Mouse (Mus musculus) spleen, adult 12 weeks (tissue): Measurements from ENCODE around the gene Gm7879.
A peak's percentile ranks its signal among the peaks of the same experiment; 100 is the strongest.
"Not testable (repeated sequence)": the region's sequence is repeated elsewhere in the genome, so short reads cannot be mapped to it uniquely, and the experiment has no call there.

Experiments used
- DNase-seq: peaks from one replicate; pipeline ENCODE4 v3.0.0; 2022; ENCODE audit warnings: low spot score

The Gm7879 gene

GRCm38 (mm10) chr5:43912844-43913243, at the start of gene Gm7879:
Gm7879 (plus strand) TSS chr5:43913144.
- DNase-seq: not testable (repeated sequence)

GRCm38 (mm10) chr5:43863642-43864041, 49.3 kb upstream of the Gm7879 start:
- no peak for DNase-seq

DNA sequence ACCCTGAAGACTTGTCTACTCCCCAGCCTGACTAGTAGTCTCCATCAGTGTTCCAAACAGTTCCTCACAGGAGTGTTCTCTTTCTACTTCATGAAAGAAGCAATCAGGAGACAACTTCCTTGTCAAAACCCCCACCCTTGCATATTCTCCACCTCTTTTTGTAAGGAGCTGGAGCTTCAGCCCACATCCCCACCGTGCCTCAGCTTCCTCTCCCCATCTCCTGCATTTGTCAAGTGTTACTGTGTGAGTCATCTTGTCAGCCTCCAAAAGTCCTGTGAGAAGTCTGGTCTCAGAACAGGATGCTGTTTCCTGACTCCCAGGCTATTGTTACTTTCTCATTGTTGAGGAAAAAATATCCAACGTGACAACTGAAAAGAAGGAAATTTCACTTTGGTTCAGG, 47.6 kb upstream of the Gm7879 start:
- no peak for DNase-seq

GRCm38 (mm10) chr5:43868253-43868652, 44.7 kb upstream of the Gm7879 start, which contains the start of gene Cd38:
Cd38 (plus strand) TSS chr5:43868553.
- no peak for DNase-seq

GRCm38 (mm10) chr5:43868711-43869600, 44.0 kb upstream of the Gm7879 start:
- DNase-seq: peak; percentile 1

DNA sequence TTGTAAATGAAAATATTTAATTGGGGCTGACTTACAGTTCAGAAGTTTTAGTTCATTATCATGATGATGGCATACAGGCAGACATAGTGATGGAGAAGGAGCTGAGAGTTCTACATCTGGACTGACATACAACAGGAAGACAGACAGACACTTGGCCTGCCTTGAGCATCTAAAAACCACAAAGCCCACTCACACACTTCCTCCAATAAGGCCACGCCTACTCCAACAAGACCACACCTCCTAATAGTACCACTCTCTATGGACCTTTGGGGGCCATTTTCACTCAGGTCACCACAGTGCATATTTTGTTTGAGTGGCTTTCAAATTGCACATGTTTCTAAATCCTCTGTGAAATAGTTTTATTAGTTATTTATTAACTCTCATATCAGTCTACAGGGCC, 41.1 kb upstream of the Gm7879 start:
- no peak for DNase-seq

DNA sequence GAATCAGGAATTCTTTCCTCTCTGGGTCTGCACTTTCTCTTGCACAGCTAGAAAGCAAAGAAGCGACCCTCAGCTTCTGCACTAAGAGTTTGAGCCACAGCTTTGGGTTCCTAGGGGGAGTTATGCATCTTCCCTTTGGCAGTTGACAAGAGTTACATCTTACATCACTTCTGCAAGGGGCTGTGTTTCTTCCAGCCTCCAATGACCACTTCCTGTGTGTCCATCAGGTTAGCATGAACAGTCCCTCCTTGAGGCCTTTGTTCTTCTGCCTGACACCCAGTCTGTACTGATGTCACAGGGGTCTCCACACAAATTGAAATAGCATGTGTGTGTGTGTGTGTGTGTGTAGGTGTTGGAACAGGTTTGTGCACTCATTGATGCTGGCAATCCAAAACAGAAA, 40.3 kb upstream of the Gm7879 start:
- DNase-seq: no peak

GRCm38 (mm10) chr5:43882034-43882433, 30.9 kb upstream of the Gm7879 start:
- DNase-seq: no peak

GRCm38 (mm10) chr5:43885060-43885820, 27.7 kb upstream of the Gm7879 start:
- no peak for DNase-seq

- DNase-seq: no peak
Measured at GRCm38 (mm10) chr5:43892386-43892785, 20.6 kb upstream of the Gm7879 start.

DNA sequence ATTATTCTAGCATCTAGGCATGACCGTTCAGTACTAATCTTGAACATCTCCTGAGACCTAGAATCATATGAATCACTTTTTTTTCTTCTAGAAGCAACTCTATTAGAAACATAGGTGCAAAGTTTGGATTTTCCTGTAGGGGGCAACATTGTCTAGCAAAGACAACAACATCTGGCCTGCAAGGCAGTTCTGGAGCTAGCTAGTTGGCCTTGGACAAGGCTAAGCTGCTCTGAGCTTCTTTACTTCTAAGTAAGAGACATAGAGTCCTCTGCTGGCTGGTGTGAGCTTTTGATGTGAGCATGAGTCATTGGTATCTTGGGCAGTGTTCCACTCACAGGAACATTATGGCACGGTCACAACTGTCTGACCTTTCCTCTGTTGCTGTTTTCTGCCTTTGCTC, 18.8 kb upstream of the Gm7879 start:
- DNase-seq: no peak

DNA sequence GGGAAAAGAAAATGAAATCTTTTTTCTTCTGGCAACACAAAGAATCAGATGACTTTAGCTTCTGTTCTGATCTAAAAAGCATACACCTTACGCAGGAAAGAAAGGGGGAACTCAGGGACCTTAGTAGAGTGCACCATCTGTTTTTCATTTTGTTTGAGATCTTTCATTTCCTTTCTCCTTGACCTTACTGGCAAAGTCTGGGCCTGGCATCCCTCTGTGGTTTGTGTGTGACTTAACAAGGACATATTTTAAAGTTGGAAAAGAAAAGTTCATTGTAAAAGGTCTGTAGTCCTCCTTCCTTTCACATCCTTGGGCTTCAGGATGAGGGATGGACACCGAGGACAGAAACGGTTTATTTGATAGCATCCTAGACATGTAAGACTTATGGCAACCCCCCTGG, 17.0 kb upstream of the Gm7879 start:
- no peak for DNase-seq

DNA sequence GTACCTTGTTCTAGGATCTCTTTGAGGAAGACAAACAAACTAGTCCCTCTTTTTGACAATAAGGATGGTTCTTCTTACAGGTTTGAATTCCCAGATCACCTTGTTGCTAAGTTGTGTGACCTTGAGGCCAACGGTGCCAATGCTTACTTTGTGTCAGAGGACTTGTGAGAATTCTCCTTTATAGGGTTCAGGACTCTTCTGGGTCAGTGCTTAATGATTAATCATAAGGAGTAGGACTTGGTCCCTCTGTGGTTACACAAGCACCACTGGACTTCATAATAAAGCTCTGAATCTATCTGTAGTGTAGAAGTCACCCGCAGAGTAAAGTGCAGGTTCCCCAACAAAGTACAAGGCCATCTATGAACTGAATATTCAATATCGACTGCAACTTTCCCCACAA, 8.3 kb upstream of the Gm7879 start:
- DNase-seq: no peak

- no peak for DNase-seq
Measured at GRCm38 (mm10) chr5:43909213-43909612, 3.7 kb upstream of the Gm7879 start.

DNA sequence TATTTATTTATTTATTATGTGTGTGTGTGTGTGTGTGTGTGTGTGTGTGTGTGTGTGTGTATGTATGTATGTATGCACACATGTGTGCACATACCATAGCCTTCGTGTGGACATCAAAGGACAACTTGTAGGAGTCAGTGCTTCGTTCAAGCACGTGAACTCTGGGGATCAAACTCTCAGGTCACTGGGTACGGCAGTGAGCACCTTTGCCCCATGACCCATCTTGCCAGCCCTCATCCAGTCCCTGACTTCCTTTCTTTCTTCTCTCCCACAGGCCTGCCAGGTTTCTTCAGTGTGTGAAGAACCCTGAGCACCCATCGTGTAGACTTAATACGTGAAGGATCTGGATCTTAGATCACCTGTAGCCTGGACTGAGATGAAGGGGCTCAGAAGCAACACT, 2.9 kb upstream of the Gm7879 start:
- DNase-seq: no peak

GRCm38 (mm10) chr5:43915261-43915886, 2.4 kb downstream of the Gm7879 start:
- DNase-seq: no peak

DNA sequence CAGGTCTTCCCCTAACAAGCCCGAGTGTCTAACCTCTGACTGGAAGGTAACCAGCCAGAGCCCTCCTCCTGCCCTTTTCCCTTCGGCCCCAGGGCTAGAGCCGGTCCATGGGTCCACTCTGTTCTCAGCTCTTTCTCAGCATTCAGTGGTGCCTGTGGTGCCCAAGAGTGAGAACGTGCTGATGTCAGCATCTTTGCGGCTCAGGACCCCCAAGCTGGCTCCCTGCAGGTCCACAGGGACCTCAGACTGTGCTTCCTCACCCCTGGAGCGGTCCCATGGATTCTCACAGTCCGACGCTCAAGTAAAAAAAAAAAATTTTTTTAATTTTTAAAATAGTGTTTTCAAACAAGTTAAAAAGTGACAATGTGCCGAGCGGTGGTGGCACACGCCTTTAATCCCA, 8.9 kb downstream of the Gm7879 start:
- no peak for DNase-seq

DNA sequence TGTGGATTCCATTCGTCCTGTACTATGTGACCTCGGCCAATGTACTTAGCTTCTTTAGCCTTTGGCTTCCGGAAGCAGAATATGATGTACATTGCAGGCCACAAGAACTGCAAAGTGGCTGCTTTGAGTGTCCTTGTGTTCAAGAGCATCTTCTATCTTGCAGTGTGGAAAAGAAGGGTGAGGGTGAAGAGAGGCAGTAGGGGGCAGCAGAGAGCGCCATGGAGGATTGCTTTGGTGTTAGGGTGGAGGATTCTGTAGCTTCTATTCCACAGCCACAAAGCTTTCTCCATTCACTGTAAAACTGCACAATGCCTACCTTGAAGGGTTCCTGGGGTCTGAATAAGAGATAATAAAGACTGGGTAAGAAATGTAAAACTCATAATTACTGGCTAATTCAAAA, 11.0 kb downstream of the Gm7879 start:
- peak; percentile 42 for DNase-seq

DNA sequence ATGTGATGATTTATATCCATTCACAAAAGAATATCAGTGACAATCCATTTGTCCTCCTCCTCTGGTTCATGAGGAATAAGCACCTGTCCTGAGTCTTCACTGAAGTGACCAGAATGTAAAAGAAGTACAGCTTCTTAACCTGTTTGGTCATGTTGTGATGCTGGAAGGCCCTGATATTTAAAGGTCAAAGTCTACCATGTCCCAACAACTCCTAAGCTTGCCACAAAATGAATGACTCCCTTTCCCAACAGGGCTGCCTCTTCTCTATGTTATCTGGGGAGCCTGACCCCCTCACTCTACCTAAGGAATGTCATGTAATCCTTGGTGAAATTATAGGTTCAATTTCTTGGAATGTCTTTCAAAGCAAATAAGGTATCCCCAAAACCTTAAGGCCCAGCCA, 14.8 kb downstream of the Gm7879 start:
- no peak for DNase-seq

GRCm38 (mm10) chr5:43933269-43933668, 20.3 kb downstream of the Gm7879 start:
- no peak for DNase-seq

- no peak for DNase-seq
Measured at GRCm38 (mm10) chr5:43947330-43947977, 34.5 kb downstream of the Gm7879 start.

- DNase-seq: peak; percentile 52
Measured at GRCm38 (mm10) chr5:43948111-43948743, 35.3 kb downstream of the Gm7879 start.
